Mouse (Mus musculus) lung, embryonic 14.5 days (tissue): ENCODE measurements around the gene Tmem170. TPM values are rescaled to one million over a fixed set of nuclear protein-coding genes. Genes with fewer than 3 reads are reported as not detected.

Experiments used
- ATAC-seq: fragments of 200-750 bp; cut with Nextera tagmentation; 2 replicates; pipeline ENCODE4 v1.8.0; 2017; ENCODE audit warnings: mild to moderate bottlenecking, moderate TSS enrichment, moderate library complexity; ENCODE audit not compliant: insufficient read depth
- DNase-seq: peaks from one replicate; pipeline ENCODE4 v3.0.0-alpha.2; 2015
- H3K27ac ChIP-seq: fragments of 300-500 bp; sonication (generic); 2 replicates; pipeline ENCODE4 v1.5.1; 2014; ENCODE audit warnings: low read depth, mild to moderate bottlenecking, moderate library complexity
- H3K27me3 ChIP-seq: fragments of 300-500 bp; sonication (generic); 2 replicates; pipeline ENCODE4 v1.6.1; 2014; ENCODE audit warnings: low read length, control low read depth; ENCODE audit not compliant: insufficient read depth
- H3K36me3 ChIP-seq: fragments of 300-500 bp; sonication (generic); 2 replicates; pipeline ENCODE4 v1.6.1; 2014; ENCODE audit warnings: control low read depth; ENCODE audit not compliant: insufficient read depth
- H3K4me1 ChIP-seq: fragments of 300-500 bp; sonication (generic); 2 replicates; pipeline ENCODE4 v1.6.1; 2014; ENCODE audit warnings: antibody characterized with exemption, control low read depth; ENCODE audit not compliant: insufficient read depth
- H3K4me2 ChIP-seq: fragments of 300-500 bp; sonication (generic); 2 replicates; pipeline ENCODE4 v1.6.1; 2014; ENCODE audit warnings: mild to moderate bottlenecking
- H3K4me3 ChIP-seq: fragments of 300-500 bp; sonication (generic); 2 replicates; pipeline ENCODE4 v1.5.1; 2014; ENCODE audit warnings: low read depth, low read length
- H3K9ac ChIP-seq: fragments of 300-500 bp; sonication (generic); 2 replicates; pipeline ENCODE4 v1.6.1; 2014
- H3K9me3 ChIP-seq: fragments of 300-500 bp; sonication (generic); 2 replicates; pipeline ENCODE4 v1.6.1; 2016; ENCODE audit warnings: low read depth, low read length, control low read depth
- CTCF ChIP-seq: IDR thresholded peaks from 2 replicates; pipeline ENCODE4 v1.5.1; 2016; ENCODE audit warnings: antibody characterized with exemption, low read depth
- WGBS: fragments of 180-500 bp; shearing (Covaris S2); extraction: QIAGEN DNeasy Blood & Tissue Kit; methylation state at CpG from one replicate; pipeline ENCODE4 v1.1.7; 2014; 5-methylcytosine and 5-hydroxymethylcytosine counted together
- polyA plus RNA-seq: library from polyadenylated mRNA; unstranded; fragments of >200 nt; fragmentation: Nextera tagmentation; extraction: Ambion mirVana; gene quantifications from 2 replicates; pipeline ENCODE4 v1.2.1, GENCODE M21; 2014

Tmem170 gene
- polyA plus RNA-seq, 1 experiment from 2014 or later: 7.0 TPM

DNA sequence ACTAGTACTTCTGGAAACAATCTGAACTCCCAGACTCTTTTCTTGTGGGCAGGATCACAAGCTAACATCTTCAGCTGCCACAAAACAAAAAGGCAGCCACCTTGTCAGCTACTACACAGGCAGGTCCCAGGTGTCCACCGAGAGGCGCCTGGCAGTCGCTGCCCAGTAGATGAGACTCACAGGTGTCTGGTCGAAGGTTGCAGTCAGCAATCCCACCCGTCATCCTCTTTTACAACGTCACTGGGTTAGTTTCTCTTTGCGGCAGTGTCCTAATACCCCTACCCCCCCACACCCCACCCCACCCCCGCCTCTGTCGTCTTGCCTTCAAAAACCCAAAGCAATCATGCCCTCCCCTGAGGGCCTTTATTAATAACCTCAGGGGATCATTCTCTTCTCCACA is 792 bp downstream of the Tmem170 start:
- Histone ChIP-seq H3K27ac (0 out of 2 replicates have a peak overlapping the region, but pooled peaks have one; percentile 78), H3K4me3 (peak overlapping the region; percentile 77), H3K27me3 (no peaks in the 10 kb centered on the region), H3K4me2 (peak overlapping the region; percentile 79), H3K4me1 (peaks cover 4% of the 10 kb centered on the region; the same call in 1 of the 2 replicates), H3K9me3 (no peaks in the 10 kb centered on the region), H3K9ac (peak overlapping the region; percentile 55), H3K36me3 (no peaks in the 10 kb centered on the region)
- TF ChIP-seq CTCF: no peak
- DNase-seq: no peak
- ATAC-seq: peak; percentile 1; the same call in 1 of the 2 replicates
- 24% methylated on average over 9 of the region's 9 CpGs for WGBS

DNA sequence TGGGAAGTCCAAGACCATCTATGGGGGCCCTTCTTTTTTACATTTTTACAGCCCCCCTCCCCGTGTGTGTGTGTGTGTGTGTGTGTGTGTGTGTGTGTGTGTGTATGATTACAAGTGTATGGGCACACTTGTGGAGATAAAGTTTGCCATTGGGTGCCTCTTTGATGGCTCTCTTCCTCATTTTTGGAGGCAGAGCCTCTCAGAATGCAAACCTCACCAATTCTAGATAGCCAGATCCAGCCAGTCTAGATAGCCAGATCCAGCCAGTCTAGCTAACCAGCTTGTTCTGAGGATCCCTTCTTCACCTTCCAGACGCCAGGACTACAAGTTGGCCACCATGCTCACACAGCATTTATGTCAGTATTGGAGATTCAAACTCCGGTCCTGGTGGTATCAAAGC is 5.3 kb downstream of the Tmem170 start:
- no peak for ATAC-seq
- WGBS: 81% methylated on average over 3 of the region's 3 CpGs
- H3K9ac ChIP-seq: no peak overlapping the region
- TF ChIP-seq CTCF: no peak
- no peaks in the 10 kb centered on the region for H3K27me3 ChIP-seq
- no peak overlapping the region for H3K4me3 ChIP-seq
- peaks cover 4% of the 10 kb centered on the region; the same call in 1 of the 2 replicates for H3K4me1 ChIP-seq
- H3K27ac ChIP-seq: no peak overlapping the region
- DNase-seq: no peak
- no peaks in the 10 kb centered on the region for H3K9me3 ChIP-seq
- 0 out of 2 replicates have a peak, but pooled peaks cover 4% of the 10 kb centered on the region for H3K36me3 ChIP-seq
- H3K4me2 ChIP-seq: no peak overlapping the region

GRCm38 (mm10) chr8:111870379-111870778 is 6.2 kb downstream of the Tmem170 start:
- TF ChIP-seq CTCF: no peak
- no peak for ATAC-seq
- Histone ChIP-seq H3K36me3 (peaks cover 13% of the 10 kb centered on the region; the same call in 1 of the 2 replicates), H3K27ac (no peak overlapping the region), H3K4me1 (no peaks in the 10 kb centered on the region), H3K27me3 (no peaks in the 10 kb centered on the region), H3K9me3 (no peaks in the 10 kb centered on the region), H3K4me3 (no peak overlapping the region), H3K9ac (no peak overlapping the region), H3K4me2 (no peak overlapping the region)
- no peak for DNase-seq
- WGBS: 80% methylated on average over 3 of the region's 3 CpGs

GRCm38 (mm10) chr8:111868664-111869063 is 7.9 kb downstream of the Tmem170 start:
- WGBS: 35% methylated on average over 2 of the region's 2 CpGs
- H3K27ac ChIP-seq: no peak overlapping the region

DNA sequence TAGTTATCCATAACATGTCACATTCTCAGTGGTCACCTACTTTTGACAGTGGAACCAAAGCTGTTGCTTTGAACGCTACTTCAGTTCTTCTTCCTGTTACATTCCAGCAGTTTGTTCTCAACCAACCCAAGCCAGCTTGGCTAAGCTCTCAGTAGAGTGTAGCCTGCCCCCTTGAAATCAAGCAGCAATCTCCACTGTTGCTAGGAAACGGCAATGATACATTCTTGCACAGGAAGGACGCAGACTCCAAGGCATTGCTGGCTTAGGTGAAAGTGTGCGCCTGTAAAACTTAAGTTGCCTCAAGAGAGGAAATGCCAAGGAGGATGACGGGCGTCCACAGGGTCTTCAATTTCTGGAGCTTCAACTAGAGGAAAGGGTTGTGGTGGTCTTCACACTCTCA is 10.7 kb downstream of the Tmem170 start:
- H3K4me2 ChIP-seq: no peak overlapping the region
- WGBS: 68% methylated on average over 6 of the region's 6 CpGs
- no peaks in the 10 kb centered on the region for H3K9me3 ChIP-seq
- no peaks in the 10 kb centered on the region for H3K4me1 ChIP-seq
- ATAC-seq (peak; percentile 56; the same call in 1 of the 2 replicates), DNase-seq (peak; percentile 62)
- H3K27me3 ChIP-seq: no peaks in the 10 kb centered on the region
- TF ChIP-seq CTCF: no peak
- H3K27ac ChIP-seq: no peak overlapping the region
- H3K36me3 ChIP-seq: peaks cover 16% of the 10 kb centered on the region; the same call in 1 of the 2 replicates
- H3K9ac ChIP-seq: no peak overlapping the region
- no peak overlapping the region for H3K4me3 ChIP-seq

More at GRCm38 (mm10) chr8:111868664-111869063, 7.9 kb downstream of the Tmem170 start:
- no peaks in the 10 kb centered on the region for H3K4me1 ChIP-seq
- H3K4me3 ChIP-seq: no peak overlapping the region
- no peak overlapping the region for H3K9ac ChIP-seq
- DNase-seq: no peak
- no peaks in the 10 kb centered on the region for H3K27me3 ChIP-seq
- ATAC-seq: no peak
- no peak for TF ChIP-seq CTCF
- H3K36me3 ChIP-seq: peaks cover 16% of the 10 kb centered on the region; the same call in 1 of the 2 replicates
- H3K4me2 ChIP-seq: no peak overlapping the region
- no peaks in the 10 kb centered on the region for H3K9me3 ChIP-seq

GRCm38 (mm10) chr8:111865130-111865852 is 11.3 kb downstream of the Tmem170 start:
- 72% methylated on average over 8 of the region's 8 CpGs for WGBS
- ATAC-seq: no peak
- Histone ChIP-seq H3K27ac (no peak overlapping the region), H3K4me2 (no peak overlapping the region), H3K9me3 (no peaks in the 10 kb centered on the region), H3K36me3 (peaks cover 16% of the 10 kb centered on the region; the same call in 1 of the 2 replicates), H3K4me3 (no peak overlapping the region), H3K27me3 (no peaks in the 10 kb centered on the region), H3K9ac (no peak overlapping the region), H3K4me1 (no peaks in the 10 kb centered on the region)
- TF ChIP-seq CTCF: no peak
- no peak for DNase-seq

GRCm38 (mm10) chr8:111864648-111865047 is 11.9 kb downstream of the Tmem170 start:
- Histone ChIP-seq H3K27ac (no peak overlapping the region), H3K4me1 (no peaks in the 10 kb centered on the region), H3K9me3 (no peaks in the 10 kb centered on the region), H3K9ac (no peak overlapping the region), H3K4me2 (no peak overlapping the region), H3K36me3 (peaks cover 12% of the 10 kb centered on the region; the same call in 1 of the 2 replicates), H3K27me3 (no peaks in the 10 kb centered on the region), H3K4me3 (no peak overlapping the region)
- 80% methylated on average over 8 of the region's 8 CpGs for WGBS
- ATAC-seq (no peak), DNase-seq (no peak)
- no peak for TF ChIP-seq CTCF
